22 mouse cellular contexts compared by ENCODE assay signal in the genomic region with DNA sequence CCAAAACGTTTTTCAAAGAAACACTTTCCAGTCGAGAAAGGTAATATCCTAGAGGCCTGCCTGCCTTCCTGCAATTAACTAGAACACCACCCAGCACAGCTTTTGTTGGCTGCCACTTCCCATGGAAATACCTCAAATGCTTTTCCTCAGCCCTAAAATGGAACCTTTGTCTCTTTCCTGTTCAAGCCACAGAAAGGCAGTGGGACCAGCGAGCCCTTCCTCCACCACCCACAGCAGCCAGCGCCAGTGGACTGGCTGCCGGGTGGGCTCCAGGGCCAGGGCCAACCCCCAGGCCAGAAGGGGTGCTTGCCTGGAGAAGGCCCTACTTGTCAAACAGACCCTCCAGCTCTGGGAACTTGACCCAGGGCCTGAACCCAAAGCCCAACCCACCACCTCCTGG. TPM values are rescaled to one million over a fixed set of nuclear protein-coding genes. Genes with fewer than 3 reads are reported as not detected.
DNase-seq lines count a peak whose midpoint lies in the region; ATAC-seq and TF ChIP-seq lines count a peak whose summit lies in the region.
"Had no signal": no experiment of that assay in that cellular context is flagged by ENCODE, and none has a peak within 500 bp of the region (broad histone marks: within the 10 kb centered on the region; RNA-seq: fewer than 3 reads in every experiment).

No protein-coding gene starts in this region.

- TF ChIP-seq CTCF in gastrocnemius, adult 2 months (IDR thresholded peaks at IDR 0.05), result no peak
- TF ChIP-seq CTCF in midbrain, postnatal 0 days (IDR thresholded peaks at IDR 0.05), result no peak

- no peaks in the 10 kb centered on the region; the same call in 1 of the 2 replicates for H3K4me1 ChIP-seq in midbrain, embryonic 10.5 days
- H3K4me1 ChIP-seq in midbrain, postnatal 0 days (ENCODE audit: insufficient read depth, low read length), result no peaks in the 10 kb centered on the region
- H3K4me1 ChIP-seq in limb, embryonic 11.5 days (ENCODE audit: control insufficient read depth, insufficient read depth, low read length), result 0 out of 2 replicates have a peak, but pooled peaks cover 3% of the 10 kb centered on the region
- H3K4me1 ChIP-seq: hindbrain, embryonic 12.5 days; midbrain, embryonic 12.5 days; neural tube, embryonic 12.5 days had no signal

- no peak overlapping the region for H3K4me2 ChIP-seq in midbrain, postnatal 0 days (ENCODE audit: low read depth, low read length, poor library complexity, severe bottlenecking)
- H3K4me2 ChIP-seq in limb, embryonic 11.5 days (ENCODE audit: low read depth, severe bottlenecking), result no peak overlapping the region
- H3K4me2 ChIP-seq: hindbrain, embryonic 12.5 days; midbrain, embryonic 12.5 days; neural tube, embryonic 12.5 days had no signal

- intact Hi-C loops in gastrocnemius, adult 2 months (cut with DNase I), result loop anchor here (10.0 kb wide), 1 partner anchor 1113 kb away; no protein-coding TSS in a partner anchor

- H3K9ac ChIP-seq in midbrain, postnatal 0 days (replicated peaks; ENCODE audit: low read length, poor library complexity, severe bottlenecking), result no peak overlapping the region
- no peak overlapping the region for H3K9ac ChIP-seq in limb, embryonic 11.5 days (ENCODE audit: low read length)
- H3K9ac ChIP-seq: hindbrain, embryonic 12.5 days; midbrain, embryonic 12.5 days; neural tube, embryonic 12.5 days had no signal

- no peak for DNase-seq in gastrocnemius, adult 2 months
- DNase-seq in gastrocnemius, adult 8-10 months (ENCODE audit: low spot score in 2 of 2), result no peak
- DNase-seq in midbrain, embryonic 10.5 days (ENCODE audit: low spot score), result no peak
- no peak for DNase-seq in midbrain, postnatal 0 days (ENCODE audit: low spot score)
- DNase-seq in limb, embryonic 11.5 days (ENCODE audit: low spot score), result peak; percentile 41
- DNase-seq in layer of hippocampus, adult 11-12 months (ENCODE audit: low spot score), result no peak
- DNase-seq in retina, postnatal 1 day, result no peak
- DNase-seq: adrenal gland, postnatal 14 days; cerebellum, adult 11 months; cerebellum, postnatal 25 days; gastrocnemius, postnatal 36 days; kidney, adult 8-10 months; kidney, postnatal 14 days; liver; right cerebral cortex, adult 18-20 months; thymus, postnatal 14 days had no signal

- peaks cover 5% of the 10 kb centered on the region; the same call in 1 of the 2 replicates for H3K36me3 ChIP-seq in midbrain, embryonic 10.5 days
- H3K36me3 ChIP-seq in midbrain, postnatal 0 days (ENCODE audit: insufficient read depth, low read length), result no peaks in the 10 kb centered on the region
- no peaks in the 10 kb centered on the region for H3K36me3 ChIP-seq in limb, embryonic 11.5 days (ENCODE audit: control insufficient read depth, insufficient read depth, low read length)
- H3K36me3 ChIP-seq: hindbrain, embryonic 12.5 days; neural tube, embryonic 12.5 days had no signal

- peaks cover 9% of the 10 kb centered on the region; the same call in 1 of the 2 replicates for H3K27me3 ChIP-seq in midbrain, embryonic 10.5 days (ENCODE audit: low read depth, poor library complexity, severe bottlenecking)
- no peaks in the 10 kb centered on the region; the same call in 1 of the 2 replicates for H3K27me3 ChIP-seq in midbrain, postnatal 0 days (ENCODE audit: insufficient read depth, low read length)
- H3K27me3 ChIP-seq in limb, embryonic 11.5 days (ENCODE audit: control insufficient read depth, insufficient read depth, low read length), result 0 out of 2 replicates have a peak, but pooled peaks cover 3% of the 10 kb centered on the region

- peak overlapping the region; percentile 56 for H3K27ac ChIP-seq in gastrocnemius, adult 2 months
- peak overlapping the region; percentile 42; the same call in 1 of the 2 replicates for H3K27ac ChIP-seq in midbrain, embryonic 10.5 days (replicated peaks)
- H3K27ac ChIP-seq in midbrain, postnatal 0 days (ENCODE audit: low read depth, low read length), result no peak overlapping the region
- peak overlapping the region; percentile 65 for H3K27ac ChIP-seq in limb, embryonic 11.5 days (replicated peaks; ENCODE audit: low read depth, low read length)
- H3K27ac ChIP-seq: hindbrain, embryonic 12.5 days; midbrain, embryonic 12.5 days; neural tube, embryonic 12.5 days had no signal

- ATAC-seq in midbrain, postnatal 0 days (ENCODE audit: low FRiP score), result no peak
- ATAC-seq in limb, embryonic 11.5 days (ENCODE audit: insufficient number of reproducible peaks, low FRiP score, low TSS enrichment, low read depth), result 0 out of 2 replicates have a peak, but pooled peaks have one; percentile 20
- ATAC-seq: inflammation-experienced regulatory T-cells, adult 6 months; lung, postnatal 0 days had no signal

- H3K9me3 ChIP-seq in midbrain, embryonic 10.5 days (replicated peaks), result no peaks in the 10 kb centered on the region
- H3K9me3 ChIP-seq in midbrain, postnatal 0 days (ENCODE audit: low read length), result no peaks in the 10 kb centered on the region
- H3K9me3 ChIP-seq in limb, embryonic 11.5 days (ENCODE audit: control insufficient read depth, low read length), result no peaks in the 10 kb centered on the region
- H3K9me3 ChIP-seq: G1E; hindbrain, embryonic 12.5 days; midbrain, embryonic 12.5 days; neural tube, embryonic 12.5 days had no signal

- WGBS in midbrain, embryonic 10.5 days, result 59% methylated on average over 5 of the region's 5 CpGs
- 55% methylated on average over 5 of the region's 5 CpGs for WGBS in midbrain, postnatal 0 days
- WGBS in limb, embryonic 11.5 days, result 38% methylated on average over 5 of the region's 5 CpGs

- H3K4me3 ChIP-seq in gastrocnemius, adult 2 months, result no peak overlapping the region
- H3K4me3 ChIP-seq in midbrain, embryonic 10.5 days, result no peak overlapping the region
- no peak overlapping the region for H3K4me3 ChIP-seq in midbrain, postnatal 0 days (ENCODE audit: low read depth, low read length)
- H3K4me3 ChIP-seq in limb, embryonic 11.5 days (ENCODE audit: low read depth, low read length), result no peak overlapping the region
- H3K4me3 ChIP-seq: hindbrain, embryonic 12.5 days; midbrain, embryonic 12.5 days; neural tube, embryonic 12.5 days had no signal

RNA-seq across cellular contexts. Expression of a gene that starts 56.2 kb away (rescaled TPM):
- 10 to 100 TPM; 39.5 to 41.3 TPM for total RNA-seq in gastrocnemius, adult 2 months (2021)
- 10 to 100 TPM; 31.4 to 38.9 (median 37.5) TPM for total RNA-seq in gastrocnemius, adult 8-10 months (2022)
- 67.9 and 68.3 TPM in 2 replicates for polyA plus RNA-seq in midbrain, embryonic 10.5 days (2016; fragmentation: Nextera tagmentation; extraction: Ambion mirVana)
- 36.7 and 47.4 TPM in 2 replicates for total RNA-seq in midbrain, postnatal 0 days (2014; rRNA removed)
- polyA plus RNA-seq in midbrain, postnatal 0 days (2015; fragmentation: Nextera tagmentation; extraction: Ambion mirVana), result 54.3 and 57.9 TPM in 2 replicates
- 88.4 and 95.1 TPM in 2 replicates for polyA plus RNA-seq in limb, embryonic 11.5 days (2014; fragmentation: Nextera tagmentation; extraction: Ambion mirVana)
